Mouse (Mus musculus): ENCODE measurements around the gene Hps6. TPM values are rescaled to one million over a fixed set of nuclear protein-coding genes. Genes with fewer than 3 reads are reported as not detected.
A peak's percentile ranks its signal among the peaks of the same experiment; 100 is the strongest.

Gene Hps6
- polyA plus RNA-seq, 1 experiment from 2014 or later: 2.2 TPM

DNA sequence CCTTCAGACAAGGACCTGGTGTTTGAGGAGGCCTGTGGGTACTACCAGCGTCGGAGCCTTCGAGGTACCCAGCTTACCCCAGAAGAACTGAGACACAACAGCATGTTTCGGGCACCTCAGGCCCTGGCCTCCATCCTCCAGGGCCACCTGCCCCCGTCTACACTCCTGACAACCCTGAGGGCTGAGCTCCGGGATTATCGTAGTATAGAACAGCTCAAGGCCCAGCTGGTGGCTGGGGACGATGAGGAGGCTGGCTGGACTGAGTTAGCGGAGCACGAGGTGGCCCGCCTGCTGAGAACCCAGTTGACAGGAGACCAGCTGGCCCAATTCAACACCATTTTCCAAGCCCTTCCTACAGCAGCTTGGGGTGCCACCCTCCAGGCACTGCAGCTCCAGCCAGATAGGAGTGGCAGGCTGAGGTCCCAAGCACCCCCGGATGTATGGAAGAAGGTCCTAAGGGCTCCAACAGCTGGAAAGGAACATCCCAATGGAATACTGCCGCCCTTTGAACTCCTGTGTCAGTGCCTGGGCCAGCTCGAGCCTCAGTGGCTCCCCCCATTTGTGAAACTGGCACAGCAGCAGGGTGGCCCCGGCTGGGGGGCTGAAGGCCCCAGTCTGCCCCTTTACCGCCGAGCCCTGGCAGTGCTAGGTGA lies 1.6 kb downstream of the Hps6 start:
- no peak for TF ChIP-seq EP300 (IDR thresholded peaks at IDR 0.05; ENCODE audit: low read depth)
- TF ChIP-seq CTCF (IDR thresholded peaks at IDR 0.05; ENCODE audit: low read depth): no peak
- H3K4me2 ChIP-seq (ENCODE audit: low read depth, low read length): no peak overlapping the region; the same call in 1 of the 2 replicates
- DNase-seq: no peak
- 88% methylated on average over 17 of the region's 17 CpGs for WGBS (ENCODE audit: insufficient replicate concordance)
- no peaks in the 10 kb centered on the region for H3K27me3 ChIP-seq (ENCODE audit: insufficient read depth, low read length)
- peaks cover 15% of the 10 kb centered on the region for H3K4me1 ChIP-seq (ENCODE audit: insufficient read depth)
- H3K36me3 ChIP-seq (replicated peaks; ENCODE audit: insufficient read depth, low read length): 0 out of 2 replicates have a peak, but pooled peaks cover 5% of the 10 kb centered on the region
- no peak for ATAC-seq
- H3K9ac ChIP-seq (replicated peaks): no peak overlapping the region
- no peak overlapping the region for H3K27ac ChIP-seq (ENCODE audit: low read depth)
- no peaks in the 10 kb centered on the region for H3K9me3 ChIP-seq (ENCODE audit: low read length)
- no peak overlapping the region for H3K4me3 ChIP-seq (ENCODE audit: low read depth, low read length)

DNA sequence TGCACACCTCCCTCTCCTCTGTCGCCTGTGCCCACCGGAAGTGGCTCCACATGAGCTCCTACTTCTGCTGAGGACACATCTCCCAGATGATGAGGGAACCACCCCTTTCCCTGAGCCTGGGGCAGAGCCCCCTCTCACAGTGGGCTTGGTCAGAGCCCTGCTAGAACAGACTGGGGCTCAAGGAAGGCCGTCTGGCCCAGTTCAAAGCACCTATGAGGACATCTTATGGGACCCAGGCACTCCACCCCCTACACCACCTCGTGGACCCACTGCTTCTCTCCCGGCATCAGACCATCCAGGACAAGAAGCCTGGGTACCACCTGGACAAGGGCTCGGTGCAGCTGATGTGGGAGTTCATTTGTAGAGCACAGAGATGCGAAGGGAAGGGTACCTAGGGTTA lies 2.4 kb downstream of the Hps6 start:
- TF ChIP-seq EP300 (IDR thresholded peaks at IDR 0.05; ENCODE audit: low read depth) (no peak), CTCF (IDR thresholded peaks at IDR 0.05; ENCODE audit: low read depth) (no peak)
- DNase-seq: no peak
- no peak overlapping the region for H3K4me2 ChIP-seq (ENCODE audit: low read depth, low read length)
- no peaks in the 10 kb centered on the region for H3K27me3 ChIP-seq (ENCODE audit: insufficient read depth, low read length)
- H3K4me3 ChIP-seq (ENCODE audit: low read depth, low read length): no peak overlapping the region
- no peak overlapping the region for H3K27ac ChIP-seq (ENCODE audit: low read depth)
- no peak for ATAC-seq
- H3K36me3 ChIP-seq (replicated peaks; ENCODE audit: insufficient read depth, low read length): 0 out of 2 replicates have a peak, but pooled peaks cover 5% of the 10 kb centered on the region
- WGBS (ENCODE audit: insufficient replicate concordance): 89% methylated on average over 7 of the region's 7 CpGs
- no peaks in the 10 kb centered on the region for H3K9me3 ChIP-seq (ENCODE audit: low read length)
- peaks cover 15% of the 10 kb centered on the region for H3K4me1 ChIP-seq (ENCODE audit: insufficient read depth)
- H3K9ac ChIP-seq (replicated peaks): no peak overlapping the region

DNA sequence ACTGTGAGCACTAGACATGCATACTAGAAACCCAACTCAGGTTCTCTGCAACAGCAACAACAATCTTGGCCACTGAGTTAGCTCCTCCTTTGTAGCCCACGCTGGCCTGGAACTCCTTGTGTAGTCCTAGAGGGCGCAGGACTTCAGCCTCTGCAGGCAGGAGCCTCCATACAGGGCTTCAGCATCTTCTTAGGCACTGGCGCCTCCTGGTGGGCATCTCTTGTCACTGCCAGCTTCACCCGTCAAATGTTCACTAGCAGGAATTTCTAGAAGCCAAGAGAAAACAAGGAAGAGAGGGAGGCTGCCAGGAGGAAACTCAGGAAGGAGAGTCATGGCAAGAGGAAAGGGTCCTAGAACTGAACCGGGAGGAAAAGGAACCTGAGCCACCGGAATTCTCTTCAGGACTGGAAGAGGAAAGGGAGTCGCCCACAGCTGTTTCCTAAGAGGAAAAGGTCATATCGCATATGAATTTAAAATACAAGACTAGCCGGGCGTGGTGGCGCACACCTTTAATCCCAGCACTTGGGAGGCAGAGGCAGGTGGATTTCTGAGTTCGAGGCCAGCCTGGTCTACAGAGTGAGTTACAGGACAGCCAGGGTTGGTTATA lies 11.4 kb downstream of the Hps6 start:
- Histone ChIP-seq H3K27ac (ENCODE audit: low read depth) (no peak overlapping the region), H3K4me2 (ENCODE audit: low read depth, low read length) (no peak overlapping the region), H3K27me3 (ENCODE audit: insufficient read depth, low read length) (no peaks in the 10 kb centered on the region), H3K4me1 (ENCODE audit: insufficient read depth) (no peaks in the 10 kb centered on the region), H3K9me3 (ENCODE audit: low read length) (no peaks in the 10 kb centered on the region), H3K4me3 (ENCODE audit: low read depth, low read length) (no peak overlapping the region), H3K9ac (replicated peaks) (no peak overlapping the region), H3K36me3 (replicated peaks; ENCODE audit: insufficient read depth, low read length) (no peaks in the 10 kb centered on the region)
- DNase-seq (peak; percentile 90), ATAC-seq (peak; percentile 77)
- WGBS (ENCODE audit: insufficient replicate concordance): 14% methylated on average over 12 of the region's 12 CpGs
- TF ChIP-seq EP300 (IDR thresholded peaks at IDR 0.05; ENCODE audit: low read depth) (no peak), CTCF (IDR thresholded peaks at IDR 0.05; ENCODE audit: low read depth) (peak; percentile 99)

DNA sequence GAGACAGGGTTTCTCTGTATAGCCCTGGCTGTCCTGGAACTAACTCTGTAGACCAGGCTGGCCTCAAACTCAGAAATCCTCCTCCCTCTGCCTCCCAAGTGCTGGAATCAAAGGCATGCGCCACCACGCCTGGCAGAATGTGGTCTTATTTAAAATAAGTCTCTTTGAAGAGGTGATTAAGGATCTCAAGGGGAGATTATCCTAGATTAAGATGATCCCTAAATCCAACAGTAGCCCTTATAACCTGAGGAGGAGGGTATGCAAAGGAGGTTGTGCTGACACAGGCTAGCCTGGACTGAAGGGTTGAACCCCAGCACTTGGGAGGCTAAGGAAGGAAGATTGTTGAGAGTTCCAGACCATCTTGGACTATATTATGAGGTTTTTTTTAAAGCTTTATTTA lies 12.7 kb downstream of the Hps6 start:
- no peak overlapping the region for H3K27ac ChIP-seq (ENCODE audit: low read depth)
- no peaks in the 10 kb centered on the region for H3K4me1 ChIP-seq (ENCODE audit: insufficient read depth)
- H3K9me3 ChIP-seq (ENCODE audit: low read length): no peaks in the 10 kb centered on the region
- 85% methylated on average over 2 of the region's 2 CpGs for WGBS (ENCODE audit: insufficient replicate concordance)
- no peak overlapping the region for H3K9ac ChIP-seq (replicated peaks)
- no peak for DNase-seq
- H3K36me3 ChIP-seq (replicated peaks; ENCODE audit: insufficient read depth, low read length): no peaks in the 10 kb centered on the region
- no peak overlapping the region for H3K4me2 ChIP-seq (ENCODE audit: low read depth, low read length)
- H3K27me3 ChIP-seq (ENCODE audit: insufficient read depth, low read length): no peaks in the 10 kb centered on the region
- TF ChIP-seq EP300 (IDR thresholded peaks at IDR 0.05; ENCODE audit: low read depth) (no peak), CTCF (IDR thresholded peaks at IDR 0.05; ENCODE audit: low read depth) (no peak)
- no peak overlapping the region for H3K4me3 ChIP-seq (ENCODE audit: low read depth, low read length)
- ATAC-seq: no peak

DNA sequence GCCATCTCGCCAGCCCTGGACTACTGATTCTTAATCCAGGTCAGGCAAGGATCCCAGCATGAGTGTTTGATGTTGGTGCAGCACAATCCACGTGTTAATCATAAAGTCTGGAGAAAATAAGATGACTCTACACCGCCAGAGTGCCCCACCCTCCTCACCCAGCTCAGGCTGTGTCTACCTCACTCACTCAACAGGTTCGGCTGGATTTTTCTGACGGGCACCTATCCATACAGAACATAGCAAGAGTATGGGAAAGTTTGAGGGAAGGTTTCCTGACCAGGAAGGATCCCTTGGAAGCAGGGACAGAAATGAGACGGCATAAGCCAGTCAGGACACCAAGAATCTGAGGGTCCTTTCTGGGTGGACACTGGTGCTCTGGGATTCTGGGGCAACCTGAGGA lies 21.7 kb downstream of the Hps6 start:
- no peak overlapping the region for H3K9ac ChIP-seq (replicated peaks)
- H3K4me2 ChIP-seq (ENCODE audit: low read depth, low read length): no peak overlapping the region
- no peak overlapping the region for H3K27ac ChIP-seq (ENCODE audit: low read depth)
- no peaks in the 10 kb centered on the region for H3K27me3 ChIP-seq (ENCODE audit: insufficient read depth, low read length)
- no peak overlapping the region for H3K4me3 ChIP-seq (ENCODE audit: low read depth, low read length)
- 76% methylated on average over 6 of the region's 6 CpGs for WGBS (ENCODE audit: insufficient replicate concordance)
- no peaks in the 10 kb centered on the region for H3K36me3 ChIP-seq (replicated peaks; ENCODE audit: insufficient read depth, low read length)
- H3K4me1 ChIP-seq (ENCODE audit: insufficient read depth): 0 out of 2 replicates have a peak, but pooled peaks cover 17% of the 10 kb centered on the region
- no peaks in the 10 kb centered on the region for H3K9me3 ChIP-seq (ENCODE audit: low read length)
- DNase-seq (no peak), ATAC-seq (no peak)
- TF ChIP-seq EP300 (IDR thresholded peaks at IDR 0.05; ENCODE audit: low read depth) (no peak), CTCF (IDR thresholded peaks at IDR 0.05; ENCODE audit: low read depth) (no peak)

DNA sequence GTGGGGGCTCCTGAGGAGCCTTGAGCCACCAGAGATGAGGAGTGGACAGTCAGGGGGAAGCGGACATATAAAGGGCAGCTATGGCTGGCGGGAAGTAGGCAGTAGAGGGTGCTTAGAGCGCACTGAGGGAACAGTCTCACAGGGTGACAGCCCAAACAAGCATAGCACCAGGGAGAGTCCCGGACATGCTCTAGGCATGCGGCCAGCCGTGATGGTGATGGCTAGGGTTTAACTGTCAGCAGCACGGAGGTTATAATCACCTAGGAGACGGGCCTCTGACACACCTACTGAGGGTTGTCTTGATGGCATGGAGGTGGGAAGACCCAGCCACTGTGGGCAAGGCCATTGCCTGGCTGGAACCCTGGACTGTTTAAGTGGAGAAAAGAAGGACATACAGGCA lies 23.3 kb downstream of the Hps6 start:
- TF ChIP-seq CTCF (IDR thresholded peaks at IDR 0.05; ENCODE audit: low read depth) (no peak), EP300 (IDR thresholded peaks at IDR 0.05; ENCODE audit: low read depth) (no peak)
- no peaks in the 10 kb centered on the region for H3K9me3 ChIP-seq (ENCODE audit: low read length)
- WGBS (ENCODE audit: insufficient replicate concordance): 53% methylated on average over 8 of the region's 8 CpGs
- H3K27ac ChIP-seq (ENCODE audit: low read depth): 0 out of 2 replicates have a peak overlapping the region, but pooled peaks have one; percentile 39
- H3K4me1 ChIP-seq (ENCODE audit: insufficient read depth): peaks cover 22% of the 10 kb centered on the region; the same call in 1 of the 2 replicates
- no peaks in the 10 kb centered on the region for H3K27me3 ChIP-seq (ENCODE audit: insufficient read depth, low read length)
- H3K4me2 ChIP-seq (ENCODE audit: low read depth, low read length): no peak overlapping the region
- no peak overlapping the region for H3K4me3 ChIP-seq (ENCODE audit: low read depth, low read length)
- H3K36me3 ChIP-seq (replicated peaks; ENCODE audit: insufficient read depth, low read length): peaks cover 6% of the 10 kb centered on the region; the same call in 1 of the 2 replicates
- H3K9ac ChIP-seq (replicated peaks): no peak overlapping the region
- peak; percentile 45 for ATAC-seq
- DNase-seq: peak; percentile 47
